Mouse (Mus musculus): ENCODE measurements at regions not wholly inside any gene's neighbourhood (a gene's known extent, or its start where the extent isn't known, plus 50 kb on each side); places are given as distances from the start of the nearest gene placed in this dataset.

GRCm38 (mm10) chr3:18421886-18422575, 473.8 kb downstream of the Cypt12 start:
- TF ChIP-seq EP300 (optimal IDR thresholded peaks at IDR 0.05) = no peak
- no peak for TF ChIP-seq CTCF (IDR thresholded peaks at IDR 0.05; ENCODE audit: low read depth)

All from stomach, postnatal 0 days (tissue).